Mouse (Mus musculus) liver, embryonic 16.5 days (tissue): ENCODE results near the gene Dctd. TPM values are rescaled to one million over a fixed set of nuclear protein-coding genes. Genes with fewer than 3 reads are reported as not detected.
A peak's percentile ranks its signal among the peaks of the same experiment; 100 is the strongest.

Source experiments
- ATAC-seq: fragments of 200-750 bp; cut with Nextera tagmentation; 2 replicates; pipeline ENCODE4 v1.8.0; 2017; ENCODE audit warnings: low read depth, mild to moderate bottlenecking, moderate number of reproducible peaks, moderate library complexity
- H3K27ac ChIP-seq: fragments of 300-500 bp; sonication (generic); 2 replicates; pipeline ENCODE4 v1.5.1; 2014; ENCODE audit warnings: mild to moderate bottlenecking, low read length
- H3K27me3 ChIP-seq: fragments of 300-500 bp; sonication (generic); 2 replicates; pipeline ENCODE4 v1.6.1; 2014; ENCODE audit warnings: low read depth, low read length, mixed read lengths; ENCODE audit not compliant: control insufficient read depth, insufficient read depth
- H3K36me3 ChIP-seq: fragments of 300-500 bp; sonication (generic); 2 replicates; pipeline ENCODE4 v1.6.1; 2014; ENCODE audit warnings: mild to moderate bottlenecking; ENCODE audit not compliant: control insufficient read depth, insufficient read depth
- H3K4me1 ChIP-seq: fragments of 300-500 bp; sonication (generic); 2 replicates; pipeline ENCODE4 v1.6.1; 2014; ENCODE audit warnings: low read depth, low read length, mixed read lengths; ENCODE audit not compliant: control insufficient read depth
- H3K4me2 ChIP-seq: fragments of 300-500 bp; sonication (generic); 2 replicates; pipeline ENCODE4 v1.6.1; 2014; ENCODE audit warnings: low read depth, low read length, mixed read lengths
- H3K4me3 ChIP-seq: fragments of 300-500 bp; sonication (generic); 2 replicates; pipeline ENCODE4 v1.5.1; 2014; ENCODE audit warnings: low read depth, mild to moderate bottlenecking, low read length
- H3K9ac ChIP-seq: fragments of 300-500 bp; sonication (generic); 2 replicates; pipeline ENCODE4 v1.6.1; 2014; ENCODE audit warnings: low read depth, low read length
- H3K9me3 ChIP-seq: fragments of 300-500 bp; sonication (generic); replicated peaks from 2 replicates; pipeline ENCODE4 v1.6.1; 2016; ENCODE audit warnings: low read length; ENCODE audit not compliant: control insufficient read depth
- WGBS: fragments of 180-500 bp; shearing (Covaris S2); extraction: QIAGEN DNeasy Blood & Tissue Kit; methylation state at CpG from one replicate; pipeline ENCODE4 v1.1.7; 2014; ENCODE audit not compliant: insufficient replicate concordance; 5-methylcytosine and 5-hydroxymethylcytosine counted together
- polyA plus RNA-seq: library from polyadenylated mRNA; unstranded; fragments of >200 nt; fragmentation: Nextera tagmentation; extraction: Ambion mirVana; gene quantifications from 2 replicates; pipeline ENCODE4 v1.2.1, GENCODE M21; 2015

Dctd gene
- 4.0 and 4.6 TPM in 2 replicates for polyA plus RNA-seq

DNA sequence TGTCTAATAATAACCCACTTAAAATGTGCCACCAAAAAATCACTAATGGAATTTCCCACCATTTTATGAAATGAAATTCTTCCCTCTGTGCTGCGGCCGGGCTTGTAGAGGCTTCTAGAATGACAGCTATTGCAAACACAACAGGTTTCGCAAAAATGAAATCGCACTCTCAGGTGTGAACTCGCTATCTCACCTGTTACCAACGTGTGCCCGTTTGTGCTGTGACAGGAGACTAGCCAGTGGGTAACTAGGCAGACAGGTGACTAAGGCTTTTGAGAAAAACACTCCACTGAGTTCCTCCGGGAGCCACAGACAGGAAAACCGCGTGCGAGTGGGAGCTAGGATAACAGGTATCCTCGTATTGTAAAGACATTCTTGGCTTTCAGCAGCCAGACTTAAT is at the start of gene Dctd:
Dctd (plus strand) TSS at position 301 of the 400 bp plus-strand sequence.
- no peak within 1 kb of the TSS for H3K4me3 ChIP-seq
- H3K4me1 ChIP-seq: no peaks in the 10 kb centered on the region
- H3K9me3 ChIP-seq: no peaks in the 10 kb centered on the region
- H3K27me3 ChIP-seq: no peaks in the 10 kb centered on the region
- no peak within 1 kb of the TSS for H3K9ac ChIP-seq
- no peak for ATAC-seq
- H3K4me2 ChIP-seq: no peak within 1 kb of the TSS
- 67% methylated on average over 12 of the region's 12 CpGs for WGBS
- no peaks in the 10 kb centered on the region for H3K36me3 ChIP-seq
- H3K27ac ChIP-seq: no peak within 1 kb of the TSS

DNA sequence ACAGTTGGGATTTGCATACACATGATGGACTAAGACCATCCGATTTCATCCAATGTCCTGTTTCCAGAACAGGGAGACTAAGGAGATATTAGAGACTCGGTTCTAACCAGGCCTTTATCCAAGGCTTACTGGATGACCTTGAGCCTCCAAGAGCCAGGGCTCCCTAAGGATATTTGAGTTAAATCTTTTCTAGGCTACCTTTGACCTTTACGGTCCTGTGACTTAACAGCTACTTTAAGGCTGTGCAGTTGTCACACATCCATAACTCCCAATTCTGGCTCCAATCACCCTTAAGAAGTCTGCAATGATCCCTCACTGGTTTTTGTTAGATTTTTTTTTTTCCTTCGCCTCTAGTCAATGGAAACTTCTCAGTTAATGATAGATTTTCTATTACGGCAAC is 45.3 kb upstream of the Dctd start:
- 76% methylated on average over 5 of the region's 5 CpGs for WGBS
- ATAC-seq: no peak
- Histone ChIP-seq H3K4me3 (no peak overlapping the region), H3K4me2 (no peak overlapping the region), H3K36me3 (no peaks in the 10 kb centered on the region), H3K9me3 (no peaks in the 10 kb centered on the region), H3K27me3 (no peaks in the 10 kb centered on the region), H3K9ac (no peak overlapping the region), H3K27ac (no peak overlapping the region), H3K4me1 (no peaks in the 10 kb centered on the region)

DNA sequence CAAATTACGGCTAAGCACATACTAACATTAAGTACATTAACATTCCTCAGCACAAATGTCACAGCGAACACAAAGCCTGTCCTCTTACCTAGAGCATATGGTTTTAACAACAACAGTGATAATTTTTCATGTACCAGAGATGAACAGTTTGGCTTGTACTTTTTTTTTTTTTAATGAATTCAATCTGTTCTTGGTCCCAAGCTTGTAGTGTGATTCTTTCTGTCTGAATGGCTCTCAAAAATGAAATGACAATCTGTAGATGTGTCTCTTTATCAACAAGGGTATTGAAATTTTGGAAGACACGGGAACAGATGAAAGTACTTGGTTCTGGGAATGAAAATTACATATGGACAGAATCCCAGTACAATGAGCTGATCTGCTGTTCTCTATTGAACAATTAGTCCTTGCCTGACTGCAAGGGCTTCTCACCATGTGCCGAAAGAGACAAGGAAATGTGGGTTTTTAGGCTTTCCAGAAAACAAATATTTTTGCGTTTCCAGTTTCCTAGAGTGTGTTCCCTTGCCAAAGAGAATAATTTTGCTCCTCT is 35.3 kb upstream of the Dctd start:
- Histone ChIP-seq H3K4me3 (no peak overlapping the region), H3K4me2 (no peak overlapping the region), H3K9me3 (no peaks in the 10 kb centered on the region), H3K27me3 (no peaks in the 10 kb centered on the region), H3K36me3 (no peaks in the 10 kb centered on the region), H3K9ac (no peak overlapping the region), H3K27ac (no peak overlapping the region), H3K4me1 (no peaks in the 10 kb centered on the region)
- 71% methylated on average over 5 of the region's 5 CpGs for WGBS
- no peak for ATAC-seq

DNA sequence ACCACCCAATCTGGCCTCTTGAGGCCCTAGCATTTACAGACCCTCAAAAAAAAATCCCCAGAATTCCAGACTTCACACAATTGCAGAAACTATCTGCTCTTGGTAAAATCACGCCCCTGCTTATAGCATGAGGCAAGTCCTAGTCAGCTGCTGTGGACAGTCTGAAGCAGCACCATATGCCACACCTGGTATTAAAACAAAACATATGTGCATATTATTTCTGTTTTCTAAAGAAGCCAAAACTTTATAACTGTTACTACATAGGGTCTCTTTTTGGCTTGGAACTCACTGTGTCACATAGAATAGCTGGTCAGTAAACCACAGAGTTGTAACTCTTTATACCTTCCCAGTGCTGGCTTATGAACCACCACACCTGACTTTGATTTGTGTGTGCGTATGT is 24.7 kb upstream of the Dctd start:
- no peaks in the 10 kb centered on the region for H3K36me3 ChIP-seq
- 65% methylated on average over 2 of the region's 2 CpGs for whole genome bisulfite sequencing
- H3K4me1 ChIP-seq: no peaks in the 10 kb centered on the region
- no peak overlapping the region for H3K4me2 ChIP-seq
- ATAC-seq: no peak
- H3K9ac ChIP-seq: no peak overlapping the region
- no peak overlapping the region for H3K27ac ChIP-seq
- H3K27me3 ChIP-seq: no peaks in the 10 kb centered on the region
- H3K4me3 ChIP-seq: no peak overlapping the region
- no peaks in the 10 kb centered on the region for H3K9me3 ChIP-seq

DNA sequence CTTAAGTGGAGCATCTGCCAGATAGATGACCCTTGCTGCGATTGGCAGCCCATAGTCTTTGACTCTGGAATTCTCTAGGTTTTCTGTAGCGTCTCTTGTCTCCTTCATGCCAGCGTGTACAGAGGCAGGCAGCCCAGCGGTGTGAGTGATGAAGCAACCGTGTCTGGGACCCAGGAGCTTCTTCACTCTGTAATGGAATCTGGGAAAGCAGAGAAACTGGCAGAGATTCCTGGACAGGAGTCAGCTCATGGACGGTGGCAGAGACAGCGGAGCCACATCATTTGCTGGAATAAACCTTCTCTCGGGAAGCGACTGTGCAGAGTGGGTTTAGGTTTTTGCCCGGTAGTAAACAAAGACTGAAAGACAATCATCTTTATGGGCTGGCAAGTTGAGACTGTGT is 16.5 kb upstream of the Dctd start:
- Histone ChIP-seq H3K4me3 (no peak overlapping the region), H3K9ac (no peak overlapping the region), H3K36me3 (no peaks in the 10 kb centered on the region), H3K4me1 (no peaks in the 10 kb centered on the region), H3K27ac (no peak overlapping the region), H3K27me3 (no peaks in the 10 kb centered on the region), H3K9me3 (no peaks in the 10 kb centered on the region), H3K4me2 (no peak overlapping the region)
- 63% methylated on average over 10 of the region's 10 CpGs for WGBS
- ATAC-seq: no peak

DNA sequence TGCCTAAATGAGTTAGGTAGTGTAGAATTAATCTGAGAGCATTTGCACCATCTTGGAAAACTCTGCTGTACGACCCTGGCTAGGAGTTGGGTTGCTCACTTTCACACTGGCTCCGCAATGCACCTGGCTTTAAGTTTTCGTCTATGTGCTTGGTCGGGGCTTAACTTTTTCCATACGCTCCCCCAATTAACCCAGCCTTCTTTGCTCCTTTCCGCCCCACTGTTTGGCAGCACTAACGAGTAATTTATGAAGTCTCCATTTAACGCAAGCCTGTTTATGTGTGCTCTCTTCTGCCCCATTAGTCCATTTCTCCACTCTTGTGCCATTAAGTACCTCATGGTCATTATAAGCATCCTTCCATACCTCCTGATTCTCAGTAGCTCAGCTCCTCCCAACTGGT is 8.2 kb upstream of the Dctd start:
- H3K4me2 ChIP-seq: no peak overlapping the region
- no peak overlapping the region for H3K4me3 ChIP-seq
- no peak for ATAC-seq
- H3K27ac ChIP-seq: no peak overlapping the region
- H3K36me3 ChIP-seq: no peaks in the 10 kb centered on the region
- no peaks in the 10 kb centered on the region for H3K27me3 ChIP-seq
- 69% methylated on average over 8 of the region's 8 CpGs for WGBS
- no peaks in the 10 kb centered on the region for H3K4me1 ChIP-seq
- H3K9ac ChIP-seq: no peak overlapping the region
- H3K9me3 ChIP-seq: no peaks in the 10 kb centered on the region

DNA sequence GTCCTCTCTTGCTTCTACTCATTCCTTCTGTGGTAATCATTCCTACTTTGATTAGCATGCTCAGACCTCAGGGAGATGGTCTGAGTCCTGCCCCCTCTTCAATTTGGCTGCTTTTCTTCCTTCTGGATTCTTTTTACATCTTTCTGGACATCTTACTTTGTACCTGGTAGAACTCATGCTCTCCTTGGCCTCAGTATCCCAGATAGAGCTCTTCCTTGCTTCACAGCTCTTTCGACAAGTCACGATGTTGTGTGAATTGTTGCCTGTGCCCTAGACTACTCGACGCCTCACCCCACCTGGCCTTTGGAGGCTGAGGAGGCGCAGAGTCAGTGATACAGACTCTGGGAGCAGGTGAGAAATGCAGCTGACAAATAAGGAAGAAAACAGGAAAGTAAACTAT is 3.5 kb upstream of the Dctd start:
- H3K4me1 ChIP-seq: no peaks in the 10 kb centered on the region
- ATAC-seq: no peak
- no peak overlapping the region for H3K27ac ChIP-seq
- H3K4me2 ChIP-seq: no peak overlapping the region
- WGBS: 70% methylated on average over 5 of the region's 5 CpGs
- no peaks in the 10 kb centered on the region for H3K27me3 ChIP-seq
- no peak overlapping the region for H3K4me3 ChIP-seq
- H3K9me3 ChIP-seq: no peaks in the 10 kb centered on the region
- no peak overlapping the region for H3K9ac ChIP-seq
- no peaks in the 10 kb centered on the region for H3K36me3 ChIP-seq

DNA sequence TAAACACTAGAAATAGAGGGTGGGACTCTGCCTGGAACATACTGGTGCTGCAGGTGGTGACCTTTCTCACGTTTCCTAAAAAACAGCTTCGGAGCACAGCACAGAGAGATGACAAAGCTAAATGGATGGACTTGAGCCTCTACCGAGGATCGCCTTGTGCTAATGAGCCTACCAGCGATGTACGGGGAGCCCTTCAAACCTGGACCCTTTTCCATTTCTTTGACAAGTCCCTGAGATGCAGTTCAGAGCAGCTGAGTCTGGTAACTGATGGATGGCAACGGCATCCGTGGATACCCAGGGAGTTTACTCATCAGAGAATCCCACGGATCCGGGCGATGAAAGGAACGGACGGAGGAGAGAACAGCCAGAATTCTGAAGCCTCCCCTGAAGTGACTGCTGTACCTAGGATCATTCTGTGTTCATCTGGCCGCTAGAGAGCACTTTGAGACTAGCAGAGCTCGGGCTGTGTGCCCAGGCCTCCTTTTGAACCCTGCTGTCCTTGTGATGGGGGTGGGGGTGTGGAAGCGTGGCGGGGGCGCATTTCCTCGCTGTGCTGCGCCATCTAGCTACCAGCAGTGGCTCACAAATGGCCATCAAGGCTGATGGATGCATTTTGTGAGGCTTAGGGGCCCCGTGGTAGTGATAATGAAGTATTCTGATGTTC is 1.6 kb upstream of the Dctd start:
- Histone ChIP-seq H3K9ac (no peak overlapping the region), H3K4me2 (peak overlapping the region; percentile 8; the same call in 1 of the 2 replicates), H3K4me3 (no peak overlapping the region), H3K4me1 (no peaks in the 10 kb centered on the region), H3K27me3 (no peaks in the 10 kb centered on the region), H3K27ac (no peak overlapping the region), H3K36me3 (no peaks in the 10 kb centered on the region), H3K9me3 (no peaks in the 10 kb centered on the region)
- WGBS: 19% methylated on average over 21 of the region's 21 CpGs
- no peak for ATAC-seq

DNA sequence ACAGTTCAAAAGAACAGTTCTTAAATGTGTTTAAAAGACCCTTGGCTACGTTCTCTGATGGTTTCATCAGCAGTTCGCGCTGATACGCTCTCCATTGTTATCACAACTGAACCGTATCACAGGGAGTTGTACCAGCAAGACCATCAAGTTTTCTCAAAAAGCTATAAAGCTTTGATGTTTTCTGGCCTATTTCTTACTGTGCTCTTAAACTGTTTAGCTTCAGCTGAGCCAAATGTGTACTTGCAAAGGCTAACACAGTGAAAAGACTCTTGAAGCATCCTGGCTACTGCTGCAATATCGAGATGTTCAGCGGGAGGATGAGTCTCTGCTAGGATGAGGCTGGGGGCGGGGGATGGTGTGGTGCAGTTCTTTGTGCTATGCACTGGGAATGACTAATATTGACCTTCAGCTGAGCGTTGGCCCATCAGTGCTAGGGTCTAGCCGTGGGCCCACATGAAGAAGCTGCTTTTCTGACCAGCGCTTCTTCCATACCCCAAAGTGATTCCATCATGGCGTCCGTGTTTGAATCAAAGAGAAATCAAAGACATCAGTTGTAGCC is 732 bp upstream of the Dctd start:
- no peaks in the 10 kb centered on the region for H3K4me1 ChIP-seq
- no peaks in the 10 kb centered on the region for H3K36me3 ChIP-seq
- H3K4me2 ChIP-seq: no peak overlapping the region
- no peaks in the 10 kb centered on the region for H3K27me3 ChIP-seq
- H3K9me3 ChIP-seq: no peaks in the 10 kb centered on the region
- H3K27ac ChIP-seq: no peak overlapping the region
- 64% methylated on average over 13 of the region's 13 CpGs for WGBS
- ATAC-seq: no peak
- H3K9ac ChIP-seq: no peak overlapping the region
- no peak overlapping the region for H3K4me3 ChIP-seq
